Mouse (Mus musculus) gastrocnemius, adult 2 months (tissue): Measurements from ENCODE around the gene Itga11. TPM values are rescaled to one million over a fixed set of nuclear protein-coding genes. Genes with fewer than 3 reads are reported as not detected.
"Not testable (repeated sequence)": the region's sequence is repeated elsewhere in the genome, so short reads cannot be mapped to it uniquely, and the experiment has no call there.

ENCODE experiments used
- DNase-seq: peaks from one replicate; pipeline ENCODE4 v3.0.0; 2022
- H3K27ac ChIP-seq: fragments of 200-600 bp; 2 replicates; pipeline ENCODE4 v1.8.1; 2022; ENCODE audit warnings: mild to moderate bottlenecking
- H3K4me3 ChIP-seq: fragments of 200-600 bp; 2 replicates; pipeline ENCODE4 v1.8.1; 2022; ENCODE audit warnings: mild to moderate bottlenecking, moderate library complexity
- CTCF ChIP-seq: fragments of 200-600 bp; IDR thresholded peaks from 2 replicates; pipeline ENCODE4 v1.8.1; 2022; ENCODE audit warnings: antibody characterized with exemption, mild to moderate bottlenecking, moderate library complexity
- intact Hi-C: fragments of 180-260 bp; cut with DNase I; formaldehyde crosslinking; loops from one replicate; pipeline ENCODE4 v1.15.1; 2025
- total RNA-seq, 2 experiments: library from RNA; stranded (reverse); gene quantifications; 2 replicates each; pipeline ENCODE4 v1.2.3; 2021

Itga11 gene
- total RNA-seq, 2 experiments from 2014 or later = 3.2 to 5.1 TPM

- peak overlapping the region; percentile 25 for H3K4me3 ChIP-seq
- peak; percentile 38 for DNase-seq
- no peak for TF ChIP-seq CTCF
- intact Hi-C loops = no loop called here
- no peak overlapping the region for H3K27ac ChIP-seq
These were observed 139.5 kb downstream of the Itga11 start for GRCm38 (mm10) chr9:62817099-62817571.

DNA sequence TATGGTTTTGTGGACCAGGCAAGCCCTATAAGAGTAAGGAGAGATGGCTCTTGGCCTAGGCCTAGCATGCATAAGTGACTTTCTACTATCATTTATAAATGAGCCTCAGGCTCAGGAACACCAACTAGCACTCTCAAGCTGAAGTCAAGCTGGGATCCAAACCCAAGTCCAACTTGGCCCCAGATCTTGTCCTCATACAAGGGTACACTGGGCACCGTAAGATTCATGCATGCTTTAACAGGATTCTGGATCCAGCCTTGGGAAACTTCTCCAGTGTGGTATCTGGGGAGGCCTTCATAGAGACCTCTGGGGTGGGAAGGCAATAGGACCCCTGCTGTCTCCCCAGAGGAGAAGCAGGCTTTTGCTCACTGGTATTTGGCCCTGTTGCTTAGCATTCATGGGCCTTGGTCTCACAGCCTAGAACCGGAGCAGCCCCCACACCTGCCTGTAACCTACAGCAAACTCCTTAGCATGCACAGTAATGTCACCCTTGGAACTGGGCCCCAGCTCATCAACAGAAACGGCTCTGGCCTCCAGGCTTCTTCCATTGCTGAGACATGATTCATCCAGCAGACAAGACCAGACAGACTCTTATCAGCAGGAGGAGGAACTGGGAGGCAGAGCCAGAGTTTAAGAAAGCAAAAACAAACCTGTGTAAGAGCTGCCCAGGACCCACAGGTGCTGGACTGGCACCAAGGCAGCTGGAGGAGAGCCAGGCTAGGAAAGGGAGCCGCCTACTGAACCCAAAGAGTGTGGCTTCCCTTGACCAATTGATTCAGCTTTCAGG is 140.4 kb downstream of the Itga11 start:
- Histone ChIP-seq H3K27ac (no peak overlapping the region), H3K4me3 (no peak overlapping the region)
- DNase-seq = no peak
- TF ChIP-seq CTCF = no peak
- intact Hi-C loops = no loop called here

DNA sequence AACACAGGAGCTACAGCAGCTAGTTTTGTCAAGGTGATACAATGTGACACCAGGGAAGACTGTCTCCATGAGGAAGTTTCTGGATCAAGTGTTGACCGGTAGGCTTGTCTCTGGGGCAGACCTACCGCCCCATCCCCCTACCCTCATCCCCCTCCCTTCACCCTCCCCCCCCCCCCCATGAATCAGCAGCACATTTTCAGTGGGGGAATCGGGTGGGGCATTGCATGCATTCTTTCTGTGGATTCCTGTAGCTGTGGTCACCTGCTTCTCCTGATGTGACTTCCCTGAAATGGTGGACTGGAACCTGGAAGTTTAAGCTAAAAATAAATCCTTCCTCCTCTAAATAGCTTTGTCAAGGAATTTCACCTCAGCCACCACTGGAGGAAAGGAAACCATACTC is 141.9 kb downstream of the Itga11 start:
- H3K4me3 ChIP-seq = no peak overlapping the region
- intact Hi-C loops = no loop called here
- no peak overlapping the region for H3K27ac ChIP-seq
- no peak for DNase-seq
- TF ChIP-seq CTCF = no peak

DNA sequence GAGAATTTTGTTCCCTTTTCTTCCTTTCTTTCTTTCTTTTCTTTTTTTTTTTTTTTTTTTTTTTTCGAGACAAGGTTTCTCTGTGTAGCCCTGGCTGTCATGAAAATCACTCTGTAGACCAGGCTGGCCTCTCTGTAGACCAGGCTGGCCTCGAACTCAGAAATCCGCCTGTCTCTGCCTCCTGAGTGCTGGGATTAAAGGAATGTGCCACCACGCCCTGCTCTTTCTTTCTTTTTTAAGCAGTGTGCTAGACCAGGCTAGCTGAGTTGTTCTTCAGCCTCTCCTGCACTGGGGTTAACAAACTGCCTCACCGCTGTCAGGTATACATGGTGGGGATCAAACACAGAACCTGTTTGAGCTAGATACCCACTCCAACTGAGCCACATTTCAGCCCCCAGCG is 142.3 kb downstream of the Itga11 start:
- H3K4me3 ChIP-seq, DNase-seq, H3K27ac ChIP-seq, intact Hi-C loops: not testable (repeated sequence)

DNA sequence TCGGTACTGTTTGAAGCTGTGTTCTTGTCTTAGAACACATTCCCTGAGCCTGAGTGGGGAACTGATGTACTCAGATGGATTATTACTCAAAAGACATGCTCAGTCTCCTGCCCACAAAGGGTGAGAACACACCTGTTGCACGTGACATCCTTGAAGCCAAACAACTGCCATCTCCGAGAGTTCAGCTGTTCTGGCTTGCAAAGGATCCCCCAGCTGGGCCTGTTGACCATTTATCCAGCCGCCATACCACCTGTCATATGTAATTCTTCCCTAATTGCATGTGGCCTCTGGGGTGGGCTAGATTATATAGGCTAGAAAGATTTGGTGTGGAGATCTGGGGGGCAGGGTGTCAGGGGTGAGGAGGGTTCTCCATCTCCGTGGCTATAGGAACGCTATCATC is 143.2 kb downstream of the Itga11 start:
- no peak for TF ChIP-seq CTCF
- Histone ChIP-seq H3K27ac (no peak overlapping the region), H3K4me3 (no peak overlapping the region)
- DNase-seq = no peak
- intact Hi-C loops = no loop called here

GRCm38 (mm10) chr9:62821811-62822210 is 144.2 kb downstream of the Itga11 start:
- no peak overlapping the region for H3K4me3 ChIP-seq
- no peak for TF ChIP-seq CTCF
- intact Hi-C loops = no loop called here
- DNase-seq = no peak
- H3K27ac ChIP-seq = no peak overlapping the region

GRCm38 (mm10) chr9:62825791-62826393 is 148.3 kb downstream of the Itga11 start:
- H3K27ac ChIP-seq = no peak overlapping the region
- TF ChIP-seq CTCF = no peak
- intact Hi-C loops = no loop called here

DNA sequence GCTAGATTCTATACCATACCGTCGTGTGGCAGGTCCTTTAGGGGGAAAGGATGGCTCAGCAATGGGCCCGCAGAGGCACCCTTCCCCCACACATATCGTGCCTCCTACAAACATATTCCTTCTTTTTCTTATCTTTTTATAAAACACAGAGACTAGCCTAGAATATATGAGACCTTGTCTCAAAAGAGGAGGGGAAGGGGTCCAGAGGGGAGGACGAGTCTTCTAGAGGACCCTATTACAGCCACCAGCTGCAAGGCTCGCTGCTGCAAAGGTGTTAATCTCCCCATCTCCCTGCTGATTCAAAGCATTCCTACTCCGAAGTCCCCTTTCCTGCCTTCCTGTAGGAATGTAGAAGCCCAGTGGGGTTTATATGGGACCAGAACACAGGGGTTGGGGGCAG is 148.8 kb downstream of the Itga11 start:
- Histone ChIP-seq H3K27ac (no peak overlapping the region), H3K4me3 (no peak overlapping the region)
- no peak for DNase-seq
- TF ChIP-seq CTCF = no peak
- intact Hi-C loops = no loop called here

More at GRCm38 (mm10) chr9:62825791-62826393, 148.3 kb downstream of the Itga11 start:
- no peak for DNase-seq
- H3K4me3 ChIP-seq = no peak overlapping the region

DNA sequence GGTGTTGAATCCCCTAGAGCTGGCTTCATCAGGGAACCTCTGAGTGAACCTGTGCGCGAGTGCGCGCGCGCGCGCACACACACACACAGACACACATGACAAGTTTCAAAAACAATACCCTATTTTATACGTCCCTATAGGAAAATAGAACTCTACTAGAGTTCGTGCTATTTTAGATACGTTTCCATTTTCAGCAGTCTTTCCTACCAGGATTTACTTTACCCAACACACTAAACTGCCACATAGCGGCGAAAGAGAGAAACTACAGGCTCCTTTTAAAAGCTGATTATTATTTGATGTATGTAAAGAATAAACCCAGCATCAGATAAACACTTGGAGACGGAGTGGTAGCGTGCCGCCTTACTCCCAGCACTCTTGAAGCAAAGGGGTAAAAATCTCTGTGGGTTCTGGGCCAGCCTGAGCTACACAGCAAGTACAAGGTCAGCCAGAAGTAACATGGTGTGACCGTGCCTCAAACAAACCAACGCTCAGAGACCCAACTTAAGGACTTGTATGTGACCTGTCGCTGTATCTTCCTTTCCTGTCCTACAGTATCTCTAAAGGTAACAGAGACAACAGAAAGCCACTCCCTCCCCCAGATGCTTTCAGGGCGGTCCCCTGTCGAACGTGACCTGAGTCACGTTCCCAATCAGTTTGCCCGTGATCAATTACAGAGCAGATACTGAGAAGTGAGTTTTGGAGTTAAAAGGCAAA is 150.5 kb downstream of the Itga11 start:
- H3K4me3 ChIP-seq = peak overlapping the region; percentile 68
- H3K27ac ChIP-seq = peak overlapping the region; percentile 76
- no peak for DNase-seq
- TF ChIP-seq CTCF = peak; percentile 70
- intact Hi-C loops = loop anchor here (2.0 kb wide), 1 partner anchor 15 kb away; no protein-coding TSS in a partner anchor

GRCm38 (mm10) chr9:62828662-62829086 is 151.0 kb downstream of the Itga11 start:
- TF ChIP-seq CTCF = peak; percentile 94; the same call in 1 of the 2 replicates

DNA sequence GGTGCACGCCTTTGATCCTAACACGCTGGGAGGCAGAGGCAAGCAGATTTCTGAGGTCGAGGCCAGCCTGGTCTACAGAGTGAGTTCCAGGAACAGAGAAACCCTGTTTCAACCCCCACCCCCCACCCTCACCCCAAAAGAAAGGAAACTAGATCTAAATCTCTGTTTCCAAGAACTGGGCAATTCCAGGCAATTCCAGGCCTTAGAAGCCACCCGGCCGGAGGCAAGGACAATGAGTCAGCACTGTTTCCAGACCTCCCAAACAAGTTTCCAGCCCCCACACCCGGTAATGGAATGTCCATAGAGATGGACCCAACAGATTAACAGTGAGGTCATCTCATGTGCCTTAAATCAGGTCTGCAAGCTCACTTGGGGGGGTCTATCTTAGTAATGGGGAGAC is 152.3 kb downstream of the Itga11 start:
- no peak for DNase-seq
- no peak for TF ChIP-seq CTCF
- H3K27ac ChIP-seq = no peak overlapping the region
- intact Hi-C loops = loop anchor here (2.0 kb wide), 1 partner anchor 17 kb away; no protein-coding TSS in a partner anchor
- H3K4me3 ChIP-seq = no peak overlapping the region

More at GRCm38 (mm10) chr9:62828662-62829086, 151.0 kb downstream of the Itga11 start:
- DNase-seq = peak; percentile 97
- intact Hi-C loops = loop anchor here (2.0 kb wide), 1 partner anchor 16 kb away; no protein-coding TSS in a partner anchor
- H3K4me3 ChIP-seq = peak overlapping the region; percentile 68
- H3K27ac ChIP-seq = peak overlapping the region; percentile 76

Other genes starting within 250 kb of the Itga11 start
- 1 to 10 TPM; 6.7 to 8.7 TPM for gene Coro2b, start 140.8 kb upstream of the Itga11 start, total RNA-seq
- gene Fem1b, start 134.1 kb downstream of the Itga11 start, total RNA-seq = 10 to 100 TPM; 13.6 to 15.8 TPM
- gene Cln6, start 161.0 kb downstream of the Itga11 start, total RNA-seq = 10 to 100 TPM; 17.5 to 20.7 TPM
- gene Calml4, start 180.3 kb downstream of the Itga11 start, total RNA-seq = 1 to 10 TPM in 1 of 2 experiments, under 1 TPM in 1; 0.99 to 1.1 TPM